13 mouse cellular contexts compared by ENCODE assay signal in the genomic region with DNA sequence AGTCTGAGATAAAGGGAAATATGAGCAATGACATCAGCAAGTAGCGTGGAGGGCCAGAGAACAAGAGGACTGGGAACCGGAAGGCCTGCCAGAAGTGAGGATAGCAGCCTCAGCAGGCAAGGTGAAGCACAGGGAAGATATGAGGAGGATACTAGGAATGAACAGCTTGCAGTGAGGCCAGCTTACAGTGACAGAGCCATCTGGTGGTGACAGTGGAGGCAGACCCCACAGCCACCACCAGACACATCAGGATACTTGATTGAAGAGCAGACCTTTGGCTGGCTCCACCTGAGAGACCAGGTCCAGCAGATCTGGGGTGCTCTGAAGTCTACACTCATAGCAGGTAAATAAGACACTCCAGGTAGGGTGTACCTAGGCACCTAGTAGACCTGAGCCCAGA. TPM values are rescaled to one million over a fixed set of nuclear protein-coding genes. Genes with fewer than 3 reads are reported as not detected.
DNase-seq lines count a peak whose midpoint lies in the region; ATAC-seq and TF ChIP-seq lines count a peak whose summit lies in the region.
"Had no signal": no experiment of that assay in that cellular context is flagged by ENCODE, and none has a peak within 500 bp of the region (broad histone marks: within the 10 kb centered on the region; RNA-seq: fewer than 3 reads in every experiment).

No protein-coding gene starts in this region.

- DNase-seq in cerebellum, adult 11 months: no peak
- DNase-seq in kidney, postnatal 0 days (ENCODE audit: low spot score): peak; percentile 61
- DNase-seq in retina, postnatal 1 day: peak; percentile 31
- no peak for DNase-seq in retina, embryonic 14.5 days (ENCODE audit: low spot score)
- DNase-seq in stomach, postnatal 0 days (ENCODE audit: low spot score): no peak
- no peak for DNase-seq in adrenal gland, postnatal 4 days (ENCODE audit: low spot score in 2 of 2)
- DNase-seq: thymus, postnatal 4 days had no signal

- H3K9me3 ChIP-seq in kidney, postnatal 0 days (replicated peaks; ENCODE audit: low read length): no peaks in the 10 kb centered on the region
- no peaks in the 10 kb centered on the region for H3K9me3 ChIP-seq in kidney, embryonic 15.5 days (replicated peaks)
- H3K9me3 ChIP-seq in stomach, postnatal 0 days (ENCODE audit: control insufficient read depth, low read length): no peaks in the 10 kb centered on the region
- H3K9me3 ChIP-seq: embryonic facial prominence, embryonic 13.5 days had no signal

- no peak overlapping the region for H3K4me3 ChIP-seq in kidney, postnatal 0 days (replicated peaks; ENCODE audit: low read depth, low read length)
- no peak overlapping the region for H3K4me3 ChIP-seq in kidney, embryonic 15.5 days (replicated peaks)
- no peak overlapping the region for H3K4me3 ChIP-seq in stomach, postnatal 0 days (ENCODE audit: low read depth, low read length)
- H3K4me3 ChIP-seq: embryonic facial prominence, embryonic 13.5 days had no signal

- TF ChIP-seq EP300 in stomach, postnatal 0 days (optimal IDR thresholded peaks at IDR 0.05): no peak

- peak; percentile 68 for TF ChIP-seq CTCF in kidney, postnatal 0 days (IDR thresholded peaks at IDR 0.05; ENCODE audit: low read depth)
- peak; percentile 69 for TF ChIP-seq CTCF in stomach, postnatal 0 days (IDR thresholded peaks at IDR 0.05; ENCODE audit: low read depth)

- no peaks in the 10 kb centered on the region for H3K36me3 ChIP-seq in kidney, postnatal 0 days (ENCODE audit: insufficient read depth, low read length)
- H3K36me3 ChIP-seq in kidney, embryonic 15.5 days: no peaks in the 10 kb centered on the region
- no peaks in the 10 kb centered on the region for H3K36me3 ChIP-seq in stomach, postnatal 0 days (ENCODE audit: control insufficient read depth, insufficient read depth, low read length)
- H3K36me3 ChIP-seq: embryonic facial prominence, embryonic 13.5 days had no signal

- H3K4me1 ChIP-seq in kidney, postnatal 0 days (replicated peaks; ENCODE audit: insufficient read depth, low read length): no peaks in the 10 kb centered on the region
- H3K4me1 ChIP-seq in kidney, embryonic 15.5 days: no peaks in the 10 kb centered on the region
- no peaks in the 10 kb centered on the region for H3K4me1 ChIP-seq in stomach, postnatal 0 days (replicated peaks; ENCODE audit: control insufficient read depth, insufficient read depth)

- peak; percentile 24; the same call in 1 of the 2 replicates for ATAC-seq in cerebellum, adult (ENCODE audit: insufficient number of reproducible peaks, low FRiP score, low TSS enrichment)
- no peak for ATAC-seq in kidney, postnatal 0 days (replicated peaks; ENCODE audit: low FRiP score, low read depth)
- no peak for ATAC-seq in kidney, embryonic 15.5 days (replicated peaks; ENCODE audit: low FRiP score)
- ATAC-seq in stomach, postnatal 0 days (ENCODE audit: low FRiP score, low TSS enrichment): no peak

- H3K27me3 ChIP-seq in kidney, postnatal 0 days (ENCODE audit: insufficient read depth, low read length): no peaks in the 10 kb centered on the region
- no peaks in the 10 kb centered on the region for H3K27me3 ChIP-seq in kidney, embryonic 15.5 days
- no peaks in the 10 kb centered on the region for H3K27me3 ChIP-seq in stomach, postnatal 0 days (ENCODE audit: control insufficient read depth, insufficient read depth, low read length)

- H3K4me2 ChIP-seq in kidney, postnatal 0 days (ENCODE audit: low read length): no peak overlapping the region
- H3K4me2 ChIP-seq in kidney, embryonic 15.5 days: no peak overlapping the region
- H3K4me2 ChIP-seq in stomach, postnatal 0 days (replicated peaks; ENCODE audit: low read depth): no peak overlapping the region
- H3K4me2 ChIP-seq: embryonic facial prominence, embryonic 13.5 days had no signal

- no peak overlapping the region for H3K27ac ChIP-seq in kidney, postnatal 0 days
- H3K27ac ChIP-seq in kidney, embryonic 15.5 days: no peak overlapping the region
- H3K27ac ChIP-seq in stomach, postnatal 0 days (replicated peaks): no peak overlapping the region
- H3K27ac ChIP-seq: embryonic facial prominence, embryonic 13.5 days had no signal

- WGBS in kidney, postnatal 0 days: 73% methylated on average over 2 of the region's 2 CpGs
- 79% methylated on average over 2 of the region's 2 CpGs for WGBS in kidney, embryonic 15.5 days
- WGBS in stomach, postnatal 0 days: 79% methylated on average over 2 of the region's 2 CpGs

- H3K9ac ChIP-seq in kidney, postnatal 0 days (ENCODE audit: low read depth, low read length): no peak overlapping the region
- no peak overlapping the region for H3K9ac ChIP-seq in kidney, embryonic 15.5 days
- no peak overlapping the region for H3K9ac ChIP-seq in stomach, postnatal 0 days (ENCODE audit: low read length)
- H3K9ac ChIP-seq: embryonic facial prominence, embryonic 13.5 days had no signal

RNA-seq across cellular contexts. Expression of gene Gm45213, which starts 15.7 kb away (rescaled TPM):
- polyA plus RNA-seq in kidney, postnatal 0 days (2015; fragmentation: Nextera tagmentation; extraction: Ambion mirVana): not detected in 2 replicates
- polyA plus RNA-seq in kidney, embryonic 15.5 days (2015; fragmentation: Nextera tagmentation; extraction: Ambion mirVana): not detected in 2 replicates
- not detected in 2 replicates for polyA plus RNA-seq in stomach, postnatal 0 days (2015; fragmentation: Nextera tagmentation; extraction: Ambion mirVana)
- total RNA-seq in adrenal gland, postnatal 4 days (2021): not detected
- total RNA-seq: adrenal gland, adult 18-20 months had no signal
- polyA plus RNA-seq: embryonic facial prominence, embryonic 13.5 days; gonadal fat pad, adult 2 months; large intestine, adult 2 months had no signal

RNA-seq across cellular contexts. Expression of gene Snrpa1, which starts 31.1 kb away (rescaled TPM):
- polyA plus RNA-seq in kidney, postnatal 0 days (2015; fragmentation: Nextera tagmentation; extraction: Ambion mirVana): 114 and 127 TPM in 2 replicates
- 184 and 190 TPM in 2 replicates for polyA plus RNA-seq in kidney, embryonic 15.5 days (2015; fragmentation: Nextera tagmentation; extraction: Ambion mirVana)
- polyA plus RNA-seq in stomach, postnatal 0 days (2015; fragmentation: Nextera tagmentation; extraction: Ambion mirVana): 65.0 and 69.6 TPM in 2 replicates
- 10 to 100 TPM; 51.4 to 54.5 TPM for total RNA-seq in adrenal gland, postnatal 4 days (2021)

RNA-seq across cellular contexts. Expression of gene Selenos, which starts 51.7 kb away (rescaled TPM):
- polyA plus RNA-seq in kidney, postnatal 0 days (2015; fragmentation: Nextera tagmentation; extraction: Ambion mirVana): 140 and 145 TPM in 2 replicates
- polyA plus RNA-seq in kidney, embryonic 15.5 days (2015; fragmentation: Nextera tagmentation; extraction: Ambion mirVana): 107 and 117 TPM in 2 replicates
- polyA plus RNA-seq in stomach, postnatal 0 days (2015; fragmentation: Nextera tagmentation; extraction: Ambion mirVana): 143 TPM in 2 replicates
- 10 to 100 TPM; 78.5 to 82.0 TPM for total RNA-seq in adrenal gland, postnatal 4 days (2021)

Comparison
In these comparisons a context has a peak if more than half of its experiments do, and no peak if none do; other contexts are left out.
1. DNase-seq: peak in kidney, postnatal 0 days (single experiment) and retina, postnatal 1 day (single experiment); none in cerebellum, adult 11 months (single experiment), retina, embryonic 14.5 days (single experiment), stomach, postnatal 0 days (single experiment) and adrenal gland, postnatal 4 days (0 of 2).